ENCODE assay signal across 10 mouse cellular contexts in the genomic region with DNA sequence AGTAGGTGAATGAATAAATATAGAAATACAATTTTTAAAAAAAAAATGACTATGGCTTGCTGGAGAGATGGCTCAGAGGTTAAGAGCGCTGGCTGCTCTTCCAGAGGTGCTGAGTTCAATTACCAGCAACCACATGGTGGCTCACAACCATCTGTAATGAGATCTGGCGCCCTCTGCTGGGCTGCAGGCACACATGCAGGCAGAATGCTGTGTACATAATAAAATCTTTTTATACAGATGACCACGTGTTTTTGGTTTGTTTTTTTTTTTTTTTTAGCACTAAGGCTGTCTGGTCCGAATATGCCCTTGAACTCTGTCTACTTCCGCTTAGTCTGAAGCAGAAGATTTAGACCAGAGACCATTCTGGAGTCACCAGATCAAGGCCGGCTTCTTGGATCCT.
DNase-seq lines count a peak whose midpoint lies in the region; ATAC-seq and TF ChIP-seq lines count a peak whose summit lies in the region.
"Had no signal": no experiment of that assay in that cellular context is flagged by ENCODE, and none has a peak within 500 bp of the region (broad histone marks: within the 10 kb centered on the region; RNA-seq: fewer than 3 reads in every experiment).

No protein-coding gene starts in this region.

- WGBS in liver, embryonic 11.5 days, result 36% methylated on average over 6 of the region's 6 CpGs
- 25% methylated on average over 6 of the region's 6 CpGs for WGBS in bone marrow, adult 2 months

- no peak overlapping the region for H3K4me2 ChIP-seq in liver, embryonic 11.5 days
- H3K4me2 ChIP-seq: liver, embryonic 13.5 days had no signal

- no peak overlapping the region for H3K4me3 ChIP-seq in liver, embryonic 11.5 days (ENCODE audit: low read depth, low read length)
- no peak overlapping the region for H3K4me3 ChIP-seq in bone marrow, adult 2 months (replicated peaks; ENCODE audit: control insufficient read depth, low read depth, low read length)
- H3K4me3 ChIP-seq: liver, embryonic 13.5 days had no signal

- no peak for TF ChIP-seq POLR2A in bone marrow, adult 2 months (IDR thresholded peaks at IDR 0.05; ENCODE audit: borderline replicate concordance, control insufficient read depth, low read depth, low read length)

- H3K9ac ChIP-seq in liver, embryonic 11.5 days (ENCODE audit: low read depth, low read length), result no peak overlapping the region
- H3K9ac ChIP-seq: liver, embryonic 13.5 days had no signal

- peak; percentile 68 for DNase-seq in adrenal gland, postnatal 14 days
- no peak for DNase-seq in adrenal gland, adult 8-10 months
- DNase-seq in liver, result peak; percentile 71
- DNase-seq in liver, embryonic 11.5 days (ENCODE audit: low spot score), result no peak
- DNase-seq in retina, postnatal 1 day, result peak; percentile 63
- no peak for DNase-seq in layer of hippocampus, postnatal 25 days (ENCODE audit: extremely low spot score in 1 of 2, low spot score in 1 of 2)
- DNase-seq in adrenal gland, postnatal 4 days (ENCODE audit: low spot score in 2 of 2), result no peak
- DNase-seq: liver, embryonic 13.5 days; right cerebral cortex, postnatal 14 days had no signal

- no peaks in the 10 kb centered on the region; the same call in 1 of the 2 replicates for H3K27me3 ChIP-seq in liver, embryonic 11.5 days (replicated peaks; ENCODE audit: control insufficient read depth, insufficient read depth, low read length)

- no peak overlapping the region for H3K27ac ChIP-seq in liver, embryonic 11.5 days (ENCODE audit: low read depth, low read length)
- H3K27ac ChIP-seq in bone marrow, adult 2 months (ENCODE audit: control insufficient read depth, insufficient read depth, low read depth, low read length, poor library complexity), result no peak overlapping the region
- H3K27ac ChIP-seq: liver, embryonic 13.5 days had no signal

- H3K36me3 ChIP-seq in liver, embryonic 11.5 days (ENCODE audit: control insufficient read depth, insufficient read depth, low read length), result no peaks in the 10 kb centered on the region
- H3K36me3 ChIP-seq: liver, embryonic 13.5 days had no signal

- no peak for ATAC-seq in liver, embryonic 11.5 days (replicated peaks; ENCODE audit: low FRiP score)

- TF ChIP-seq CTCF in bone marrow, adult 2 months (IDR thresholded peaks at IDR 0.05; ENCODE audit: control insufficient read depth, insufficient read depth, low read length), result peak; percentile 84

- no peaks in the 10 kb centered on the region for H3K9me3 ChIP-seq in liver, embryonic 11.5 days (ENCODE audit: control insufficient read depth, low read length)
- H3K9me3 ChIP-seq: liver, embryonic 13.5 days had no signal

- peaks cover 46% of the 10 kb centered on the region for H3K4me1 ChIP-seq in liver, embryonic 11.5 days (replicated peaks; ENCODE audit: control insufficient read depth, insufficient read depth, low read length)
- peaks cover 12% of the 10 kb centered on the region for H3K4me1 ChIP-seq in bone marrow, adult 2 months (ENCODE audit: control insufficient read depth, insufficient read depth, low read length)

Comparison
In these comparisons a context has a peak if more than half of its experiments do, and no peak if none do; other contexts are left out.
1. DNase-seq: peak in adrenal gland, postnatal 14 days (single experiment), liver (single experiment) and retina, postnatal 1 day (single experiment); none in adrenal gland, adult 8-10 months (single experiment), liver, embryonic 11.5 days (single experiment), layer of hippocampus, postnatal 25 days (0 of 2) and adrenal gland, postnatal 4 days (0 of 2).